Mouse (Mus musculus): Measurements from ENCODE around the gene Grin2c. TPM values are rescaled to one million over a fixed set of nuclear protein-coding genes. Genes with fewer than 3 reads are reported as not detected.

The Grin2c gene
- polyA plus RNA-seq, 1 experiment = 0.13 TPM

DNA sequence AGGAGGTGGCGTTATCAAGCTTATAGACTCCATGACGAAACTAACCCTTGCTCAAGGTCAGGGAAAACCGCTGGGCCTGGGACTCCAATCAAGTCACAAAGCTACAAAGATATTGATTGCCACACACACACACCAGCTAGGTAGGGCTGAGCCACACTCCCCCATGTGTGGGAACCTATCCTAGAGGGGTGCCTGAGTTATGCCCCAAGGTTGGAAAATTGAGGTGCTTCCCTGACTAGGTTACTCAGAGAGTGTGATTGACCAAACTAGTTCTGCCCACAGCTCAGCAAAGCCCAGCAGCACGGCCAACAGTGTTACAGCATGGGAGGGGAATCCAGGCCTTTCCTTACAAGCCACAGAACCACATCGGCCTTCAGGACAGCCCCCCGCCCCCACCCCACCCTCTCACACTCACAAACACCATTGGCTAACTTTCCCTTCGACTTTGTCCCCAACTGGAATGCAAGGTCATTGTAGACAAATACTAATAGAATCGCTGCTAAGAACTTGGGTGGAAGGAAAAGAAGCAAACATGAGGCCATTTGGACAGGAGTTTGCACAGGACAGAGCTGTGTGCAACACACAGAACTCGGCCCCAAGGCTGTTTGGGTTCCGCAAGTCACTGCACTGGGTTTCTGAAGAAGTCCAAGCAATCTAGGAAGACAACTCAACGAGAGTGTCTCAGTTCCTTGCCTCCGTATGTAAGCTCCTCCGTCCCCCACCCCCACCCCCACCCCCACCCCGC, 25.8 kb upstream of the Grin2c start:
- Histone ChIP-seq H3K4me3 (ENCODE audit: low read depth, low read length) (peak overlapping the region; percentile 41; the same call in 1 of the 2 replicates), H3K27ac (ENCODE audit: insufficient read depth, low read length) (peak overlapping the region; percentile 91), H3K4me1 (ENCODE audit: control insufficient read depth, insufficient read depth, low read length) (peaks cover 15% of the 10 kb centered on the region), H3K9ac (ENCODE audit: low read depth, poor library complexity, severe bottlenecking) (peak overlapping the region; percentile 16), H3K27me3 (ENCODE audit: control insufficient read depth, insufficient read depth, low read length, poor library complexity, severe bottlenecking) (no peaks in the 10 kb centered on the region), H3K36me3 (ENCODE audit: control insufficient read depth, insufficient read depth, low read length, poor library complexity, severe bottlenecking) (no peaks in the 10 kb centered on the region), H3K9me3 (replicated peaks; ENCODE audit: control insufficient read depth, insufficient read depth, low read length, poor library complexity, severe bottlenecking) (no peaks in the 10 kb centered on the region)
- TF ChIP-seq EP300 (IDR thresholded peaks at IDR 0.05; ENCODE audit: insufficient read depth, low read depth, low read length) = peak; percentile 36; the same call in 1 of the 2 replicates
- no peak for TF ChIP-seq CTCF (IDR thresholded peaks at IDR 0.05; ENCODE audit: low read depth, low read length)

DNA sequence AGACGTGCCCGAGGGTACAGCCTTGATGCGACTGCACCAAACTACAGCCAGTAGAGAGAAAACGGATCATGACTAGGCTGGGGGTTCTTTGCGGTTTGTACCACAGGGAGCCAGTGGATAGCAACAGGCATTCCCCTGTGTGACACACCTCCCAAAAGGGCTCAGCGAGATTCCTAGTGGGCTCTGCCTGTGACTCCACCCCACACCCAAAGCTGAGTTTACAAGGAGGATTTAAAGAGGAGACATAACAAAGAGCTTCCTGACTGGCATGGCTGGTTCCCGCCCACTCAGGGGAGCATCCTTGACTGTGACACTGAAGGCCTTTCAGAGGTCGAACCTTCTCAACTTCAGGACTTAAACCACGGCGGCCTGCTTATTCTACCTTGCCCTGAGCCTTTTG, 24.5 kb upstream of the Grin2c start:
- Histone ChIP-seq H3K27ac (ENCODE audit: insufficient read depth, low read length) (no peak overlapping the region), H3K27me3 (ENCODE audit: control insufficient read depth, insufficient read depth, low read length, poor library complexity, severe bottlenecking) (no peaks in the 10 kb centered on the region), H3K4me1 (ENCODE audit: control insufficient read depth, insufficient read depth, low read length) (peaks cover 15% of the 10 kb centered on the region), H3K4me3 (ENCODE audit: low read depth, low read length) (no peak overlapping the region), H3K9me3 (replicated peaks; ENCODE audit: control insufficient read depth, insufficient read depth, low read length, poor library complexity, severe bottlenecking) (no peaks in the 10 kb centered on the region), H3K9ac (ENCODE audit: low read depth, poor library complexity, severe bottlenecking) (no peak overlapping the region), H3K36me3 (ENCODE audit: control insufficient read depth, insufficient read depth, low read length, poor library complexity, severe bottlenecking) (no peaks in the 10 kb centered on the region)
- TF ChIP-seq CTCF (IDR thresholded peaks at IDR 0.05; ENCODE audit: low read depth, low read length) = no peak

DNA sequence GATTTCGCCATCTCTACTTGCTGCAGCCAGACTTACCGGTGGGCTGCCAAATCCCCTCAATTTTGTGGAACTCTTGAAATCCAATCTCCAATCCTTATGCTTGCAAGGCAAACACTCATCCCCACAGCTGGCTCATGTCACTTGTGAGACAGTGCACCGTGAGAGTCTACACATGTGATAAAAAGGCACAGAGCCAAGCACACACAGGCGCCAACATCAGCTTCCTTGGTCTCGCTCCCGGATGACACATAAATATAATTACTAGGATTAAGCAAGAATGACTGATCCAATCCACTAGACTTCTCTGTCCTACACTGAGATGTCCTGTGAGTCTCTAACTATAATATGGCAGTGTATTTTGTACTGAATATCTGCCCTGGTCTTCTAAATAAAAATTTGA, 23.9 kb upstream of the Grin2c start:
- no peak for TF ChIP-seq CTCF (IDR thresholded peaks at IDR 0.05; ENCODE audit: low read depth, low read length)
- no peak for TF ChIP-seq EP300 (IDR thresholded peaks at IDR 0.05; ENCODE audit: insufficient read depth, low read depth, low read length)
- no peak for TF ChIP-seq POLR2A (IDR thresholded peaks at IDR 0.05; ENCODE audit: insufficient read depth, low read length)
- Histone ChIP-seq H3K9me3 (replicated peaks; ENCODE audit: control insufficient read depth, insufficient read depth, low read length, poor library complexity, severe bottlenecking) (no peaks in the 10 kb centered on the region), H3K27me3 (ENCODE audit: control insufficient read depth, insufficient read depth, low read length, poor library complexity, severe bottlenecking) (no peaks in the 10 kb centered on the region), H3K9ac (ENCODE audit: low read depth, poor library complexity, severe bottlenecking) (no peak overlapping the region), H3K4me3 (ENCODE audit: low read depth, low read length) (no peak overlapping the region), H3K4me1 (ENCODE audit: control insufficient read depth, insufficient read depth, low read length) (peaks cover 12% of the 10 kb centered on the region), H3K27ac (ENCODE audit: insufficient read depth, low read length) (no peak overlapping the region), H3K36me3 (ENCODE audit: control insufficient read depth, insufficient read depth, low read length, poor library complexity, severe bottlenecking) (no peaks in the 10 kb centered on the region)

DNA sequence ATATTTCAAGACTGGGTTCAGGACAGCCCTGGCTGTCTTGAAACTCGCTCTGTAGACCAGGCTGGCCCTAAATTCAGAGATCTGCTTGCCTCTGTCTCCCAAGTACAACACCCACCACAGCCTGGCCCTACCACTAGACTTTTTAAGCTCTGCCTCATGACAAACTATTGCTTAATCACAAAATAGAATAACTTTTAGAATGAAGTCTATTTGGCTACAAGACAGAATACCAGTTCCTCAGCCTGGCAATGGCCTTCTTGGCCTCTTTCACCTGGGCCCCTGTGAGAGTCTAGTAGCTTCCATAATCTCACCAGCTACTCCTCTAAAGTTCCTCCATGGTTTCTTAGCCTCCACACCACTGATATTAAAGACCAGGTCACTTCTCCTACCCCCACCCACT, 23.3 kb upstream of the Grin2c start:
- Histone ChIP-seq H3K9me3 (replicated peaks; ENCODE audit: control insufficient read depth, insufficient read depth, low read length, poor library complexity, severe bottlenecking) (no peaks in the 10 kb centered on the region), H3K27ac (ENCODE audit: insufficient read depth, low read length) (no peak overlapping the region), H3K4me1 (ENCODE audit: control insufficient read depth, insufficient read depth, low read length) (peaks cover 12% of the 10 kb centered on the region), H3K9ac (ENCODE audit: low read depth, poor library complexity, severe bottlenecking) (no peak overlapping the region), H3K36me3 (ENCODE audit: control insufficient read depth, insufficient read depth, low read length, poor library complexity, severe bottlenecking) (no peaks in the 10 kb centered on the region), H3K27me3 (ENCODE audit: control insufficient read depth, insufficient read depth, low read length, poor library complexity, severe bottlenecking) (no peaks in the 10 kb centered on the region), H3K4me3 (ENCODE audit: low read depth, low read length) (no peak overlapping the region)
- TF ChIP-seq CTCF (IDR thresholded peaks at IDR 0.05; ENCODE audit: low read depth, low read length) = no peak
- no peak for TF ChIP-seq EP300 (IDR thresholded peaks at IDR 0.05; ENCODE audit: insufficient read depth, low read depth, low read length)
- TF ChIP-seq POLR2A (IDR thresholded peaks at IDR 0.05; ENCODE audit: insufficient read depth, low read length) = no peak

DNA sequence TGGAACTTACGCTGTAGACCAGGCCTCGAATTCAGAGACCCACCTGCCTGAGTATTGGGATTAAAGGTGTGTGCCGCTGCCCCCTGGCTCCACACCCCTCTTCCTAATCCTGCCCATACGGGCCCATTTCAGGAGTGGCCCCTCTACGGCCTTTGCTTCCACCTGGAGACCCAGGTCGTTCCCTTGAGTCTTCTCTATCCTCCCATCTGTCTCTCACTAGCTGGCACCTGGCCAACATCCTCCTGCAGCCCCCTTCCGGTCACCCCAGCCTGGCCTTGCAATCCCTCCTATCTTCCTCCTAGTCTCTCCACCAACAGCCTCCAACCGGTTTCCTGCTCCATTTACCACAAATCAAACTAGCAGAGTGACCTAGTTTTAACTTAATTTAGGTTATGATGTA, 22.8 kb upstream of the Grin2c start:
- Histone ChIP-seq H3K4me3 (ENCODE audit: low read depth, low read length) (no peak overlapping the region), H3K27ac (ENCODE audit: insufficient read depth, low read length) (no peak overlapping the region), H3K9me3 (replicated peaks; ENCODE audit: control insufficient read depth, insufficient read depth, low read length, poor library complexity, severe bottlenecking) (no peaks in the 10 kb centered on the region), H3K27me3 (ENCODE audit: control insufficient read depth, insufficient read depth, low read length, poor library complexity, severe bottlenecking) (no peaks in the 10 kb centered on the region), H3K36me3 (ENCODE audit: control insufficient read depth, insufficient read depth, low read length, poor library complexity, severe bottlenecking) (no peaks in the 10 kb centered on the region), H3K4me1 (ENCODE audit: control insufficient read depth, insufficient read depth, low read length) (peaks cover 12% of the 10 kb centered on the region), H3K9ac (ENCODE audit: low read depth, poor library complexity, severe bottlenecking) (no peak overlapping the region)
- no peak for TF ChIP-seq EP300 (IDR thresholded peaks at IDR 0.05; ENCODE audit: insufficient read depth, low read depth, low read length)
- TF ChIP-seq POLR2A (IDR thresholded peaks at IDR 0.05; ENCODE audit: insufficient read depth, low read length) = no peak
- TF ChIP-seq CTCF (IDR thresholded peaks at IDR 0.05; ENCODE audit: low read depth, low read length) = no peak

DNA sequence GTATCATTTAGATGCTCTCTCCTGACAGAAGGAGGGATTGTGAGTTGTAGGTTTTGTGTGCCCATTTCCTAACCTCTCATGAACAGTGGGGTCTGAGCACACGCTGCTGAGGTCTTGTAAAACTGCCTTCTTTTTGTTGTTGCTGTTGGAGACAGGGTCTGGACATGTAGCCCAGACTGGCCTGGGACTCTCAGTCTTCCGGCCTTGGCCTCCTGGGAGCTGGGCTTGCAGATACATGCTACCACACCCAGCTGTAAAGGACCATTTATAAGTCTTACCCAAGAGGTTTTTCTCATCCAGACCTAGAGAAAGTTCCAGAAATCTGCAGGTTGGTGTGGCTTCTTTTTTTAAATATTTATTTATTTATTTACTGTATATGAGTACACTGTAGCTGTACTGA, 21.3 kb upstream of the Grin2c start:
- Histone ChIP-seq H3K4me1 (ENCODE audit: control insufficient read depth, insufficient read depth, low read length) (peaks cover 7% of the 10 kb centered on the region), H3K36me3 (ENCODE audit: control insufficient read depth, insufficient read depth, low read length, poor library complexity, severe bottlenecking) (no peaks in the 10 kb centered on the region), H3K27ac (ENCODE audit: insufficient read depth, low read length) (no peak overlapping the region), H3K4me3 (ENCODE audit: low read depth, low read length) (no peak overlapping the region), H3K9ac (ENCODE audit: low read depth, poor library complexity, severe bottlenecking) (no peak overlapping the region), H3K27me3 (ENCODE audit: control insufficient read depth, insufficient read depth, low read length, poor library complexity, severe bottlenecking) (no peaks in the 10 kb centered on the region), H3K9me3 (replicated peaks; ENCODE audit: control insufficient read depth, insufficient read depth, low read length, poor library complexity, severe bottlenecking) (no peaks in the 10 kb centered on the region)
- TF ChIP-seq CTCF (IDR thresholded peaks at IDR 0.05; ENCODE audit: low read depth, low read length) (no peak), POLR2A (IDR thresholded peaks at IDR 0.05; ENCODE audit: insufficient read depth, low read length) (no peak), EP300 (IDR thresholded peaks at IDR 0.05; ENCODE audit: insufficient read depth, low read depth, low read length) (no peak)

Data from ES-Bruce4 (cell line).